Mouse (Mus musculus) right cerebral cortex, postnatal 10 days (tissue): ENCODE measurements around the gene Cdc42ep1.

Experiments
- DNase-seq, 2 experiments: peaks; one replicate each; pipeline ENCODE4 v3.0.0; 2021; ENCODE audit warnings: low spot score in 2 of 2

The Cdc42ep1 gene

GRCm38 (mm10) chr15:78848467-78848866 lies 6.0 kb downstream of the Cdc42ep1 start:
- peak in 1 of 2 experiments; percentile 78 for DNase-seq

GRCm38 (mm10) chr15:78849485-78849884 lies 7.1 kb downstream of the Cdc42ep1 start:
- DNase-seq: no peak

- no peak for DNase-seq
Measured at GRCm38 (mm10) chr15:78850059-78850824, 7.8 kb downstream of the Cdc42ep1 start.

- no peak for DNase-seq
Measured at GRCm38 (mm10) chr15:78850944-78851343, 8.5 kb downstream of the Cdc42ep1 start.

GRCm38 (mm10) chr15:78851505-78852153 lies 9.2 kb downstream of the Cdc42ep1 start:
- DNase-seq: peak; percentile 90 to 93

GRCm38 (mm10) chr15:78855303-78855965 lies 13.0 kb downstream of the Cdc42ep1 start, which contains the start of gene Lgals2:
TSS of gene Lgals2 (minus strand) at chr15:78855529.
- no peak for DNase-seq

- DNase-seq: peak; percentile 79 to 84
Measured at GRCm38 (mm10) chr15:78857009-78857408, 14.6 kb downstream of the Cdc42ep1 start.

GRCm38 (mm10) chr15:78859311-78859710 lies 16.9 kb downstream of the Cdc42ep1 start:
- no peak for DNase-seq

- DNase-seq: no peak
Measured at GRCm38 (mm10) chr15:78859714-78860113, 17.3 kb downstream of the Cdc42ep1 start.

GRCm38 (mm10) chr15:78862280-78862679 lies 19.9 kb downstream of the Cdc42ep1 start:
- DNase-seq: no peak

- no peak for DNase-seq
Measured at GRCm38 (mm10) chr15:78863154-78863553, 20.7 kb downstream of the Cdc42ep1 start.

- DNase-seq: no peak
Measured at GRCm38 (mm10) chr15:78863852-78864253, 21.4 kb downstream of the Cdc42ep1 start.

- DNase-seq: peak; percentile 65 to 76
Measured at GRCm38 (mm10) chr15:78868398-78868797, 26.0 kb downstream of the Cdc42ep1 start.

- no peak for DNase-seq
Measured at GRCm38 (mm10) chr15:78868826-78869233, 26.4 kb downstream of the Cdc42ep1 start.

- peak in 1 of 2 experiments; percentile 60 for DNase-seq
Measured at GRCm38 (mm10) chr15:78869775-78870174, 27.4 kb downstream of the Cdc42ep1 start.

- no peak for DNase-seq
Measured at GRCm38 (mm10) chr15:78872021-78872608, 29.7 kb downstream of the Cdc42ep1 start.

- no peak for DNase-seq
Measured at GRCm38 (mm10) chr15:78873803-78874435, 31.5 kb downstream of the Cdc42ep1 start.

- DNase-seq: no peak
Measured at GRCm38 (mm10) chr15:78874989-78875388, 32.6 kb downstream of the Cdc42ep1 start.

GRCm38 (mm10) chr15:78875537-78875936 lies 33.1 kb downstream of the Cdc42ep1 start:
- DNase-seq: no peak

GRCm38 (mm10) chr15:78876258-78876696 lies 33.9 kb downstream of the Cdc42ep1 start:
- peak; percentile 91 to 92 for DNase-seq

- peak; percentile 97 for DNase-seq
Measured at GRCm38 (mm10) chr15:78876991-78877809, 34.8 kb downstream of the Cdc42ep1 start, which contains the start of gene Gga1. TSS of gene Gga1 (plus strand) at chr15:78877190.
